Mouse (Mus musculus) embryonic fibroblast, embryonic 13.5 days (primary cell): Measurements from ENCODE around the gene Alg3.

Experiments used
- CTCF ChIP-seq: IDR thresholded peaks from 2 replicates; pipeline ENCODE4 v1.5.1; 2011; ENCODE audit warnings: mild to moderate bottlenecking, control low read depth, low read length, moderate library complexity, borderline replicate concordance; ENCODE audit not compliant: insufficient read depth
- POLR2A ChIP-seq: IDR thresholded peaks from 2 replicates; pipeline ENCODE4 v1.6.1; 2011; ENCODE audit warnings: low read depth, mild to moderate bottlenecking, control low read depth, low read length, moderate library complexity

GRCm38 (mm10) chr16:20600511-20600910, 11.0 kb downstream of the Alg3 start:
- TF ChIP-seq CTCF = no peak
- no peak for TF ChIP-seq POLR2A
